Mouse (Mus musculus) CH12.LX (cell line): ENCODE data around the gene Lrrc49. TPM values are rescaled to one million over a fixed set of nuclear protein-coding genes. Genes with fewer than 3 reads are reported as not detected.

Experiments used
- DNase-seq: peaks from one replicate; pipeline ENCODE4 v3.0.0-alpha.2; 2013; ENCODE audit errors: extremely low read depth
- H3K27ac ChIP-seq: 2 replicates; pipeline ENCODE4 v1.5.1; 2012; ENCODE audit warnings: low read depth, mild to moderate bottlenecking, control low read depth, moderate library complexity; ENCODE audit not compliant: insufficient read depth
- H3K27me3 ChIP-seq: replicated peaks from 2 replicates; pipeline ENCODE3; 2012; ENCODE audit warnings: inconsistent platforms
- H3K36me3 ChIP-seq, 2 experiments: replicated peaks in 1 of 2; 2 replicates each; pipeline versions ENCODE3 to v1.6.1; 2012; ENCODE audit warnings: inconsistent platforms in 1 of 2, low read length in 1 of 2, mild to moderate bottlenecking in 1 of 2, mixed read lengths in 1 of 2, moderate library complexity in 1 of 2; ENCODE audit not compliant: control insufficient read depth in 1 of 2, insufficient read depth in 1 of 2
- H3K4me1 ChIP-seq, 2 experiments: 2 replicates each; pipeline ENCODE4 v1.6.1; 2012; ENCODE audit warnings: inconsistent platforms in 1 of 2, moderate library complexity in 1 of 2; ENCODE audit not compliant: insufficient read depth in 2 of 2, control insufficient read depth in 1 of 2
- H3K4me2 ChIP-seq: 2 replicates; pipeline ENCODE4 v1.6.1; 2012; ENCODE audit warnings: low read depth, mild to moderate bottlenecking, control low read depth; ENCODE audit not compliant: poor library complexity, insufficient read depth, severe bottlenecking
- H3K4me3 ChIP-seq, 3 experiments: fragments of 150-350 bp in 1 of 3; sonication (generic) in 1 of 3; replicated peaks in 1 of 3; 2 replicates each; pipeline versions ENCODE3 to v1.5.1; 2011 to 2012; ENCODE audit warnings: low read depth in 2 of 3, low read length in 2 of 3, mild to moderate bottlenecking in 2 of 3, moderate library complexity in 2 of 3, control low read depth in 1 of 3, improper control_type of control experiment in 1 of 3, inconsistent platforms in 1 of 3, mixed read lengths in 1 of 3; ENCODE audit not compliant: poor library complexity in 1 of 3
- H3K79me2 ChIP-seq: replicated peaks from 2 replicates; pipeline ENCODE4 v1.6.1; 2012; ENCODE audit warnings: mild to moderate bottlenecking, moderate library complexity; ENCODE audit not compliant: control insufficient read depth, poor library complexity, insufficient read depth, severe bottlenecking; ENCODE audit errors: extremely low read depth
- H3K9ac ChIP-seq: 2 replicates; pipeline ENCODE4 v1.6.1; 2012; ENCODE audit warnings: low read depth, mild to moderate bottlenecking, control low read depth, moderate library complexity; ENCODE audit not compliant: insufficient read depth
- H3K9me3 ChIP-seq: replicated peaks from 2 replicates; pipeline ENCODE3; 2012; ENCODE audit warnings: low read length, inconsistent platforms, mixed read lengths
- BHLHE40 ChIP-seq: IDR thresholded peaks from 2 replicates; pipeline ENCODE4 v1.6.1; 2011; ENCODE audit warnings: mild to moderate bottlenecking, low read depth, low read length, improper control_type of control experiment
- CHD2 ChIP-seq: IDR thresholded peaks from 2 replicates; pipeline ENCODE4 v1.6.1; 2011; ENCODE audit warnings: low read length, improper control_type of control experiment
- CTCF ChIP-seq, 2 experiments: IDR thresholded peaks in 1 of 2; conservative IDR thresholded peaks in 1 of 2; 2 replicates each; pipeline ENCODE4 v1.5.1; 2011 to 2012; ENCODE audit warnings: low read depth in 2 of 2, low read length in 2 of 2, improper control_type of control experiment in 1 of 2, inconsistent platforms in 1 of 2, mild to moderate bottlenecking in 1 of 2, moderate library complexity in 1 of 2
- E2F4 ChIP-seq: IDR thresholded peaks from 2 replicates; pipeline ENCODE4 v1.6.1; 2011; ENCODE audit warnings: low read depth, low read length, improper control_type of control experiment; ENCODE audit not compliant: insufficient replicate concordance
- ELF1 ChIP-seq: IDR thresholded peaks from 2 replicates; pipeline ENCODE4 v1.6.1; 2014; ENCODE audit warnings: low read depth, mild to moderate bottlenecking, inconsistent platforms, low read length, improper control_type of control experiment
- GABPA ChIP-seq: IDR thresholded peaks from 2 replicates; pipeline ENCODE4 v1.6.1; 2012; ENCODE audit warnings: low read depth, low read length, improper control_type of control experiment, inconsistent platforms; ENCODE audit not compliant: insufficient replicate concordance
- HCFC1 ChIP-seq: IDR thresholded peaks from 2 replicates; pipeline ENCODE4 v1.6.1; 2012; ENCODE audit warnings: low read depth, mild to moderate bottlenecking, inconsistent platforms, low read length, improper control_type of control experiment
- IRF4 ChIP-seq: IDR thresholded peaks from 2 replicates; pipeline ENCODE4 v1.6.1; 2014; ENCODE audit warnings: low read depth, mild to moderate bottlenecking, inconsistent platforms, low read length, improper control_type of control experiment
- JUN ChIP-seq: IDR thresholded peaks from 2 replicates; pipeline ENCODE4 v1.6.1; 2011; ENCODE audit warnings: low read depth, mild to moderate bottlenecking, low read length, improper control_type of control experiment, moderate library complexity; ENCODE audit not compliant: insufficient read depth
- JUND ChIP-seq: conservative IDR thresholded peaks from 2 replicates; pipeline ENCODE4 v1.6.1; 2011; ENCODE audit warnings: low read depth, low read length, improper control_type of control experiment
- KAT2A ChIP-seq: IDR thresholded peaks from 2 replicates; pipeline ENCODE4 v1.6.1; 2012; ENCODE audit warnings: low read length, improper control_type of control experiment, inconsistent platforms; ENCODE audit not compliant: insufficient replicate concordance
- MAZ ChIP-seq: IDR thresholded peaks from 2 replicates; pipeline ENCODE4 v1.6.1; 2012; ENCODE audit warnings: low read depth, mild to moderate bottlenecking, inconsistent platforms, low read length, improper control_type of control experiment, moderate library complexity
- MEF2A ChIP-seq: IDR thresholded peaks from 2 replicates; pipeline ENCODE4 v1.6.1; 2014; ENCODE audit warnings: low read depth, mild to moderate bottlenecking, inconsistent platforms, low read length, improper control_type of control experiment, borderline replicate concordance
- NELFE ChIP-seq: IDR thresholded peaks from 2 replicates; pipeline ENCODE4 v1.6.1; 2011; ENCODE audit warnings: low read depth, low read length, improper control_type of control experiment
- NRF1 ChIP-seq: IDR thresholded peaks from 2 replicates; pipeline ENCODE4 v1.6.1; 2014; ENCODE audit warnings: low read depth, mild to moderate bottlenecking, inconsistent platforms, low read length, improper control_type of control experiment, moderate library complexity
- PAX5 ChIP-seq: IDR thresholded peaks from 2 replicates; pipeline ENCODE4 v1.6.1; 2012; ENCODE audit warnings: low read length, inconsistent platforms, mixed read lengths
- SIN3A ChIP-seq: IDR thresholded peaks from 2 replicates; pipeline ENCODE4 v1.6.1; 2012; ENCODE audit warnings: low read length, improper control_type of control experiment, inconsistent platforms
- SMC3 ChIP-seq: IDR thresholded peaks from 2 replicates; pipeline ENCODE4 v1.6.1; 2011; ENCODE audit warnings: low read depth, low read length, improper control_type of control experiment
- TCF12 ChIP-seq: IDR thresholded peaks from 2 replicates; pipeline ENCODE4 v1.6.1; 2014; ENCODE audit warnings: low read depth, mild to moderate bottlenecking, inconsistent platforms, low read length, improper control_type of control experiment
- UBTF ChIP-seq: IDR thresholded peaks from 2 replicates; pipeline ENCODE4 v1.6.1; 2012; ENCODE audit warnings: low read depth, mild to moderate bottlenecking, inconsistent platforms, low read length, improper control_type of control experiment, moderate library complexity
- USF1 ChIP-seq: IDR thresholded peaks from 2 replicates; pipeline ENCODE4 v1.6.1; 2014; ENCODE audit warnings: low read depth, mild to moderate bottlenecking, inconsistent platforms, low read length, improper control_type of control experiment
- USF2 ChIP-seq: conservative IDR thresholded peaks from 2 replicates; pipeline ENCODE4 v1.6.1; 2011; ENCODE audit warnings: low read depth, low read length, improper control_type of control experiment
- ZNF384 ChIP-seq: IDR thresholded peaks from 2 replicates; pipeline ENCODE4 v1.6.1; 2012; ENCODE audit warnings: low read depth, low read length, improper control_type of control experiment, inconsistent platforms
- dilution Hi-C: fragments of 300-500 bp; cut with MboI; formaldehyde crosslinking; loops from 2 replicates; pipeline ENCODE4 v1.14.3; 2020; ENCODE audit warnings: low sequenced_read_pairs; ENCODE audit not compliant: extremely low pct_unique_long_range_greater_than_20kb, extremely low pct_ligation_motif_present
- in situ Hi-C: fragments of 300-500 bp; cut with MboI; formaldehyde crosslinking; loops from 3 replicates; pipeline ENCODE4 v1.14.3; 2019; ENCODE audit warnings: low sequenced_read_pairs, low pct_ligation_motif_present, low pct_unique_long_range_greater_than_20kb, mixed read lengths
- polyA plus RNA-seq: library from polyadenylated mRNA; unstranded; fragments of >175 nt; gene quantifications from 2 replicates; pipeline ENCODE4 v1.2.1, GENCODE M21; 2012; ENCODE audit warnings: low read depth; ENCODE audit not compliant: insufficient read length
- total RNA-seq, 2 experiments: library from RNA; depleted of rRNA; stranded (reverse); fragments of 300-350 nt in 1 of 2; fragments of >200 nt in 1 of 2; gene quantifications; 2 replicates each; pipeline ENCODE4 v1.2.3; 2012 to 2014

Lrrc49 gene
- total and polyA plus RNA-seq, 3 experiments: 3.1 to 6.6 (median 6.2) TPM

- H3K4me1 ChIP-seq: no peaks in the 10 kb centered on the region
- H3K4me2 ChIP-seq: no peak overlapping the region
- H3K27me3 ChIP-seq: no peaks in the 10 kb centered on the region
- no peak overlapping the region for H3K9ac ChIP-seq
- in situ Hi-C loops (no loop called here), dilution Hi-C loops (no loop called here)
- no peak overlapping the region for H3K27ac ChIP-seq
- no peaks in the 10 kb centered on the region for H3K79me2 ChIP-seq
- DNase-seq: no peak
- H3K36me3 ChIP-seq: no peaks in the 10 kb centered on the region
- TF ChIP-seq MEF2A (no peak), USF1 (no peak), USF2 (no peak), SMC3 (no peak), KAT2A (no peak), CTCF (conservative IDR thresholded peaks at IDR 0.05 in 1 of 2, IDR thresholded peaks at IDR 0.05 in 1 of 2; ENCODE audit: low read depth in 2 of 2, low read length in 2 of 2) (no peak), UBTF (no peak), CHD2 (no peak), SIN3A (no peak), HCFC1 (no peak), BHLHE40 (no peak), ZNF384 (no peak), ELF1 (no peak), JUN (no peak)
- H3K9me3 ChIP-seq: no peaks in the 10 kb centered on the region
- H3K4me3 ChIP-seq: no peak overlapping the region
Observed at GRCm38 (mm10) chr9:60569366-60569765, 118.6 kb downstream of the Lrrc49 start.

GRCm38 (mm10) chr9:60563809-60564208 lies 124.1 kb downstream of the Lrrc49 start:
- H3K4me2 ChIP-seq: no peak overlapping the region
- dilution Hi-C loops (no loop called here), in situ Hi-C loops (no loop called here)
- H3K79me2 ChIP-seq: no peaks in the 10 kb centered on the region
- H3K4me1 ChIP-seq: peaks cover 0 to 2% of the 10 kb centered on the region in 2 experiments; a peak in 1 of 4 replicates
- no peak overlapping the region for H3K4me3 ChIP-seq
- no peak for DNase-seq
- H3K9ac ChIP-seq: no peak overlapping the region
- no peaks in the 10 kb centered on the region for H3K36me3 ChIP-seq
- no peaks in the 10 kb centered on the region for H3K9me3 ChIP-seq
- H3K27me3 ChIP-seq: no peaks in the 10 kb centered on the region
- no peak overlapping the region for H3K27ac ChIP-seq
- TF ChIP-seq KAT2A (no peak), MAZ (no peak), UBTF (no peak), PAX5 (no peak), JUN (no peak), NELFE (no peak), NRF1 (no peak), CHD2 (no peak), TCF12 (no peak), JUND (no peak), E2F4 (no peak), GABPA (no peak), IRF4 (no peak)
